Mouse (Mus musculus): Measurements from ENCODE around the gene Slc6a18. TPM values are rescaled to one million over a fixed set of nuclear protein-coding genes. Genes with fewer than 3 reads are reported as not detected.

Slc6a18 gene
- not detected for polyA plus RNA-seq (2015; fragmentation: Illumina TruSeq; extraction: RNeasy Lipid Tissue Mini Kit (QIAGEN cat#74804); ENCODE audit: insufficient read depth, low read depth, low replicate concordance)

DNA sequence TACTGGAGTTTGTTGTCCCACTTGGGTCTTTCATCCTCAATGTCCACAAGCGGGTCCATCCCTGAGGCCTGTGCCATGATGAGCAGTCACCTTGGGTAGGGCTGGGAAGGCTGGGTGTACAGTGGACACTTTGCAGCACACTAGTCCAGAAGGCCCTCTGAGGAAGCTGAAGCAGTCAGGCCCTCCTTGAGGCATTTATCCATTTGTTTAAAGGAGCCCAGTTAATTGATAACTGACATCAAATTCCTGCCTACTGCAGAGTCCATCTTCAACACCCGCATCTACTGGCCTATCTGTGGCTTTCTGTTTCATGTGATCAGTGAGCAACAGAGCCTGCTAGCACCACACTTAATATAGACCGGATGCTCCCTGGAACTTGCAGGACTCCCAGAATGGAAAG lies at the start of gene Slc6a18:
Gene Slc6a18 (minus strand): TSS at position 171 of the 400 bp plus-strand sequence.

DNA sequence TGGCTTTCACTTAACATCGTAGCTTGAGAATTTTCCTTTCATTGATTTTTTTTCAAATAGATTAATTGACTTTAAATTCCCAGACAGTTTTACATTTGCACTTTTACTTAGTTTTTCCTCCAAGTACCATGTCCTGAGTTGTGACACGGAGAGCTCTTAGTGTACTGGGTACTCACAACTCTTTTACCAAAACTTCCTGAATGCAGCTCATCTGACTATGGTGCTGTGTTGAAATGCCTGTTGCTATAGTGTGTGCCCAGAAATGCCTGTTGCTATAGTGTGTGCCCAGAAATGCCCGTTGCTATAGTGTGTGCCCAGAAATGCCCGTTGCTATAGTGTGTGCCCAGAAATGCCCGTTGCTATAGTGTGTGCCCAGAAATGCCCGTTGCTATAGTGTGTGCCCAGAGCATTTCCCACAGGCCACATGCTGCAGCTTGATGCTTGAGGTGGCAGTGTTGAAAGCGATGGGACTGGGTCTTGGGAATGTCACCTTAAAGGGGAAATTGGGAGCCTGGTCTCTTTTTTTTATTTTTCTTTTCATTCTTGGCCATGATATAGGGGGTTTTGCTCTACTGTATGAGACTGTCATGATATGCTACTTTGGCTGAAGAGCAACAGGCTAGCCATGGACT lies 27.0 kb upstream of the Slc6a18 start, which contains the start of gene Slc6a19:
Gene Slc6a19 (minus strand): TSS at position 172 of the 632 bp plus-strand sequence.

DNA sequence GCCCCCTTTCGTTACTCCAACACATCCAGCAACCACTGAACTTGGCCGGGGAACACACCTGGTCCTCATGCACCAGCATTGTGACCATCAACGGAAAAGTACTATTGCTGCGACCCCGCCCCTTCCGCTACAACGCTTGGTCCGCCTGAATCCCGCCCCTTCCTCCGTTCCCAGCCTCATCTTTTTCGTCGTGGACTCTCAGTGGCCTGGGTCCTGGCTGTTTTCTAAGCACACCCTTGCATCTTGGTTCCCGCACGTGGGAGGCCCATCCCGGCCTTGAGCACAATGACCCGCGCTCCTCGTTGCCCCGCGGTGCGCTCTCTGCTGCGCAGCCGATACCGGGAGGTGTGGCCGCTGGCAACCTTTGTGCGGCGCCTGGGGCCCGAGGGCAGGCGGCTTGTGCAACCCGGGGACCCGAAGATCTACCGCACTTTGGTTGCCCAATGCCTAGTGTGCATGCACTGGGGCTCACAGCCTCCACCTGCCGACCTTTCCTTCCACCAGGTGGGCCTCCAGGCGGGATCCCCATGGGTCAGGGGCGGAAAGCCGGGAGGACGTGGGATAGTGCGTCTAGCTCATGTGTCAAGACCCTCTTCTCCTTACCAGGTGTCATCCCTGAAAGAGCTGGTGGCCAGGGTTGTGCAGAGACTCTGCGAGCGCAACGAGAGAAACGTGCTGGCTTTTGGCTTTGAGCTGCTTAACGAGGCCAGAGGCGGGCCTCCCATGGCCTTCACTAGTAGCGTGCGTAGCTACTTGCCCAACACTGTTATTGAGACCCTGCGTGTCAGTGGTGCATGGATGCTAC lies 50.9 kb downstream of the Slc6a18 start, which contains the start of gene Tert:
Gene Tert (plus strand): TSS at position 167 of the 805 bp plus-strand sequence.

Other genes starting within 250 kb of the Slc6a18 start
- 9.1 TPM for gene Lpcat1, start 210.8 kb downstream of the Slc6a18 start, polyA plus RNA-seq (2015; fragmentation: Illumina TruSeq; extraction: RNeasy Lipid Tissue Mini Kit (QIAGEN cat#74804); ENCODE audit: insufficient read depth, low read depth, low replicate concordance)
- not detected for gene Slc6a3, start 141.3 kb downstream of the Slc6a18 start, polyA plus RNA-seq (2015; fragmentation: Illumina TruSeq; extraction: RNeasy Lipid Tissue Mini Kit (QIAGEN cat#74804); ENCODE audit: insufficient read depth, low read depth, low replicate concordance)
- gene Clptm1l, start 74.0 kb downstream of the Slc6a18 start, polyA plus RNA-seq (2015; fragmentation: Illumina TruSeq; extraction: RNeasy Lipid Tissue Mini Kit (QIAGEN cat#74804); ENCODE audit: insufficient read depth, low read depth, low replicate concordance), result 113 TPM
- 3.1 TPM for gene Tert, start 51.1 kb downstream of the Slc6a18 start, polyA plus RNA-seq (2015; fragmentation: Illumina TruSeq; extraction: RNeasy Lipid Tissue Mini Kit (QIAGEN cat#74804); ENCODE audit: insufficient read depth, low read depth, low replicate concordance)
- gene Slc6a19, start 26.8 kb upstream of the Slc6a18 start, polyA plus RNA-seq (2015; fragmentation: Illumina TruSeq; extraction: RNeasy Lipid Tissue Mini Kit (QIAGEN cat#74804); ENCODE audit: insufficient read depth, low read depth, low replicate concordance), result 0.30 TPM
- 23.0 TPM for gene Slc12a7, start 55.1 kb upstream of the Slc6a18 start, polyA plus RNA-seq (2015; fragmentation: Illumina TruSeq; extraction: RNeasy Lipid Tissue Mini Kit (QIAGEN cat#74804); ENCODE audit: insufficient read depth, low read depth, low replicate concordance)
- gene Nkd2, start 169.6 kb upstream of the Slc6a18 start, polyA plus RNA-seq (2015; fragmentation: Illumina TruSeq; extraction: RNeasy Lipid Tissue Mini Kit (QIAGEN cat#74804); ENCODE audit: insufficient read depth, low read depth, low replicate concordance), result 0.98 TPM